In the genomic region with DNA sequence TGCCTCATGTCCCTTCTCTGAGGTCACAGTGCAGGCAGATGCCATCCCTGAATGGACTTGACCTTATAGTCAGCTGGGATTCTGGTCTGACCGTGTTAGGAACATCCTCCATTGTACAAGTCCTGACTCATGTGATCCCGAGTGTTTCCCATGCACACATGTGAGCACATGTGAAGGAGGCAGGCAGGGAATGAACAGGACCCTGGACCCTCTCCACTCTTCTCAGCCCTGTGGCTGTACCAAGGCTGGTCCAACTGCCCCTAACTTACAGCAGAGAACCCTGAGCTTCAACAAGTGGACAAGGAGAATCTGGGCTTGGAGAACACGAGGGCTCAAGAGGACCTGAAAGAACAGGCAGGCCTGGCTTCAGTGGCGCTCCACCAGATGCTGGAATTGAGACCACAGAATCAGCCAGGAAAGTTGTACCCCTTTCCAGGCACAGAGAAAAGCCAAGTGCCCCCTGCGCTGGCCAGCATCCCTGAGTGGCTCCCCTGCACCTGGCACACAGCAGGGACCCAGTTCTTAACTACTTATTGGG, we compare ENCODE assay signal across 8 mouse cellular contexts. TPM values are rescaled to one million over a fixed set of nuclear protein-coding genes. Genes with fewer than 3 reads are reported as not detected.
DNase-seq lines count a peak whose midpoint lies in the region; ATAC-seq and TF ChIP-seq lines count a peak whose summit lies in the region.

No protein-coding gene starts in this region.

- no peak overlapping the region for H3K27ac ChIP-seq in forebrain, embryonic 15.5 days (replicated peaks)
- H3K27ac ChIP-seq in liver, embryonic 14.5 days: peak overlapping the region; percentile 97

- peaks cover 3% of the 10 kb centered on the region; the same call in 1 of the 2 replicates for H3K27me3 ChIP-seq in forebrain, embryonic 15.5 days
- no peaks in the 10 kb centered on the region for H3K27me3 ChIP-seq in liver, embryonic 14.5 days (ENCODE audit: control insufficient read depth, insufficient read depth, low read length)

- no peak for TF ChIP-seq EP300 in liver, embryonic 14.5 days (IDR thresholded peaks at IDR 0.05; ENCODE audit: low read depth)

- no peaks in the 10 kb centered on the region for H3K9me3 ChIP-seq in forebrain, embryonic 15.5 days
- H3K9me3 ChIP-seq in liver, embryonic 14.5 days (ENCODE audit: control insufficient read depth, low read length): no peaks in the 10 kb centered on the region

- no peak for ATAC-seq in forebrain, embryonic 15.5 days (replicated peaks)
- no peak for ATAC-seq in liver, embryonic 14.5 days (ENCODE audit: insufficient read depth)
- ATAC-seq in granulocyte monocyte progenitor cell, adult 5-6 weeks (replicated peaks; ENCODE audit: poor library complexity, severe bottlenecking): no peak

- no peaks in the 10 kb centered on the region for H3K36me3 ChIP-seq in forebrain, embryonic 15.5 days
- peaks cover 24% of the 10 kb centered on the region for H3K36me3 ChIP-seq in liver, embryonic 14.5 days (replicated peaks; ENCODE audit: control insufficient read depth, insufficient read depth, low read depth)

- no peak overlapping the region for H3K4me3 ChIP-seq in forebrain, embryonic 15.5 days
- H3K4me3 ChIP-seq in liver, embryonic 14.5 days (ENCODE audit: insufficient read depth in 1 of 2, low read depth in 2 of 2, low read length in 2 of 2): peak overlapping the region; percentile 69 to 75

- WGBS in forebrain, embryonic 15.5 days: 76% methylated on average over 5 of the region's 5 CpGs
- WGBS in liver, embryonic 14.5 days (ENCODE audit: insufficient replicate concordance): 52% methylated on average over 5 of the region's 5 CpGs

- peak overlapping the region; percentile 52; the same call in 1 of the 2 replicates for H3K4me2 ChIP-seq in forebrain, embryonic 15.5 days (replicated peaks)
- peak overlapping the region; percentile 94 for H3K4me2 ChIP-seq in liver, embryonic 14.5 days (ENCODE audit: low read depth)

- TF ChIP-seq CTCF in liver, embryonic 14.5 days (IDR thresholded peaks at IDR 0.05; ENCODE audit: low read depth): no peak

- no peak overlapping the region; the same call in 1 of the 2 replicates for H3K9ac ChIP-seq in forebrain, embryonic 15.5 days (replicated peaks)
- H3K9ac ChIP-seq in liver, embryonic 14.5 days (replicated peaks): peak overlapping the region; percentile 85

- peak; percentile 95 for DNase-seq in heart, adult 11 months
- DNase-seq in heart, adult 9 months (ENCODE audit: low spot score in 2 of 2): no peak
- peak; percentile 57 for DNase-seq in 3134 (ENCODE audit: extremely low read depth, insufficient read length, low spot score)
- DNase-seq in liver, embryonic 14.5 days (ENCODE audit: low read depth in 3 of 3, low spot score in 3 of 3): no peak
- no peak for DNase-seq in embryo, embryonic 10.5 days (ENCODE audit: low spot score)
- no peak for DNase-seq in cerebellum, postnatal 14 days

- H3K4me1 ChIP-seq in forebrain, embryonic 15.5 days: peaks cover 6% of the 10 kb centered on the region
- peaks cover 42 to 48% of the 10 kb centered on the region in 2 experiments for H3K4me1 ChIP-seq in liver, embryonic 14.5 days (replicated peaks; ENCODE audit: control insufficient read depth in 2 of 2, insufficient read depth in 2 of 2, low read length in 1 of 2)

RNA-seq across cellular contexts. Expression of a gene that starts 0.6 kb away (rescaled TPM):
- polyA plus RNA-seq in forebrain, embryonic 15.5 days (2015; fragmentation: Nextera tagmentation; extraction: Ambion mirVana): 4.7 and 5.0 TPM in 2 replicates
- 41.9 and 44.6 TPM in 2 replicates for polyA plus RNA-seq in liver, embryonic 14.5 days (2012; rRNA removed)
- 34.6 and 37.7 TPM in 2 replicates for polyA plus RNA-seq in liver, embryonic 14.5 days (2014; fragmentation: Nextera tagmentation; extraction: Ambion mirVana)
- not detected in 2 replicates for total RNA-seq in granulocyte monocyte progenitor cell, adult 5-6 weeks (2014; fragmentation: Nextera tagmentation)
- 0.04 and 0.21 TPM in 2 replicates for total RNA-seq in granulocyte monocyte progenitor cell, adult 5-6 weeks (2017)

Comparison
In these comparisons a context has a peak if more than half of its experiments do, and no peak if none do; other contexts are left out.
1. DNase-seq: peak in heart, adult 11 months (single experiment) and 3134 (single experiment); none in heart, adult 9 months (0 of 2), liver, embryonic 14.5 days (0 of 3), embryo, embryonic 10.5 days (single experiment) and cerebellum, postnatal 14 days (0 of 2).